Mouse (Mus musculus): ENCODE results near the gene Prex1. TPM values are rescaled to one million over a fixed set of nuclear protein-coding genes. Genes with fewer than 3 reads are reported as not detected.
"Not testable (repeated sequence)": the region's sequence is repeated elsewhere in the genome, so short reads cannot be mapped to it uniquely, and the experiment has no call there.

Gene Prex1
- 38.8 and 43.9 TPM in 2 replicates for polyA plus RNA-seq (2015; fragmentation: Nextera tagmentation; extraction: Ambion mirVana)

- ATAC-seq (replicated peaks), result peak; percentile 86
- WGBS, result under 1% methylated on average over 67 of the region's 69 CpGs
- Histone ChIP-seq H3K27me3 (no peaks in the 10 kb centered on the region), H3K4me1 (peaks cover 32% of the 10 kb centered on the region), H3K4me2 (replicated peaks) (peak within 1 kb of the TSS; percentile 85), H3K9me3 (no peaks in the 10 kb centered on the region), H3K4me3 (peak within 1 kb of the TSS; percentile 82), H3K27ac (replicated peaks) (peak within 1 kb of the TSS; percentile 82), H3K36me3 (no peaks in the 10 kb centered on the region), H3K9ac (replicated peaks) (peak within 1 kb of the TSS; percentile 75)
Measured at GRCm38 (mm10) chr2:166713690-166714426, at the start of gene Prex1. Gene Prex1 (minus strand): TSS chr2:166713832.

- Histone ChIP-seq H3K27ac (replicated peaks) (no peak overlapping the region), H3K4me2 (replicated peaks) (no peak overlapping the region), H3K27me3 (no peaks in the 10 kb centered on the region), H3K4me1 (no peaks in the 10 kb centered on the region), H3K9me3 (no peaks in the 10 kb centered on the region), H3K4me3 (no peak overlapping the region), H3K9ac (replicated peaks) (no peak overlapping the region), H3K36me3 (no peaks in the 10 kb centered on the region)
- no peak for ATAC-seq (replicated peaks)
- 30% methylated on average over 3 of the region's 3 CpGs for WGBS
Measured at GRCm38 (mm10) chr2:166757969-166758368, 44.3 kb upstream of the Prex1 start.

- no peak overlapping the region for H3K27ac ChIP-seq (replicated peaks)
- no peak overlapping the region for H3K4me2 ChIP-seq (replicated peaks)
- H3K36me3 ChIP-seq, result no peaks in the 10 kb centered on the region
- no peaks in the 10 kb centered on the region for H3K27me3 ChIP-seq
- no peak overlapping the region for H3K4me3 ChIP-seq
- H3K4me1 ChIP-seq, result no peaks in the 10 kb centered on the region
- 93% methylated on average over 7 of the region's 7 CpGs for WGBS
- ATAC-seq (replicated peaks), result no peak
- H3K9me3 ChIP-seq, result no peaks in the 10 kb centered on the region
- no peak overlapping the region for H3K9ac ChIP-seq (replicated peaks)
Measured at GRCm38 (mm10) chr2:166754760-166755159, 41.1 kb upstream of the Prex1 start.

GRCm38 (mm10) chr2:166754194-166754593, 40.6 kb upstream of the Prex1 start:
- Histone ChIP-seq H3K9ac (replicated peaks) (no peak overlapping the region), H3K4me1 (no peaks in the 10 kb centered on the region), H3K36me3 (no peaks in the 10 kb centered on the region), H3K4me2 (replicated peaks) (no peak overlapping the region), H3K4me3 (no peak overlapping the region), H3K9me3 (no peaks in the 10 kb centered on the region), H3K27me3 (no peaks in the 10 kb centered on the region), H3K27ac (replicated peaks) (no peak overlapping the region)
- no peak for ATAC-seq (replicated peaks)
- 81% methylated on average over 4 of the region's 4 CpGs for WGBS

- Histone ChIP-seq H3K9me3 (no peaks in the 10 kb centered on the region), H3K4me2 (replicated peaks) (no peak overlapping the region), H3K4me1 (no peaks in the 10 kb centered on the region), H3K4me3 (no peak overlapping the region), H3K9ac (replicated peaks) (no peak overlapping the region), H3K36me3 (no peaks in the 10 kb centered on the region), H3K27ac (replicated peaks) (no peak overlapping the region), H3K27me3 (no peaks in the 10 kb centered on the region)
- 96% methylated on average over 6 of the region's 6 CpGs for WGBS
- no peak for ATAC-seq (replicated peaks)
Measured at GRCm38 (mm10) chr2:166750620-166751191, 37.1 kb upstream of the Prex1 start.

GRCm38 (mm10) chr2:166746261-166746913, 32.8 kb upstream of the Prex1 start:
- H3K9ac ChIP-seq (replicated peaks); H3K27ac ChIP-seq (replicated peaks); H3K4me3 ChIP-seq; H3K27me3 ChIP-seq; H3K9me3 ChIP-seq; H3K36me3 ChIP-seq; H3K4me1 ChIP-seq; ATAC-seq (replicated peaks); H3K4me2 ChIP-seq (replicated peaks): not testable (repeated sequence)
- WGBS, result 51% methylated on average over 14 of the region's 14 CpGs

- no peak overlapping the region for H3K4me3 ChIP-seq
- WGBS, result 88% methylated on average over 9 of the region's 9 CpGs
- no peak for ATAC-seq (replicated peaks)
Measured at GRCm38 (mm10) chr2:166745849-166746248, 32.2 kb upstream of the Prex1 start.

GRCm38 (mm10) chr2:166744433-166744832, 30.8 kb upstream of the Prex1 start:
- Histone ChIP-seq H3K9ac (replicated peaks) (no peak overlapping the region), H3K4me1 (no peaks in the 10 kb centered on the region), H3K36me3 (no peaks in the 10 kb centered on the region), H3K4me2 (replicated peaks) (no peak overlapping the region), H3K27ac (replicated peaks) (no peak overlapping the region), H3K27me3 (no peaks in the 10 kb centered on the region), H3K9me3 (no peaks in the 10 kb centered on the region), H3K4me3 (no peak overlapping the region)
- no peak for ATAC-seq (replicated peaks)
- WGBS, result 82% methylated on average over 7 of the region's 7 CpGs

More at GRCm38 (mm10) chr2:166745849-166746248, 32.2 kb upstream of the Prex1 start:
- no peaks in the 10 kb centered on the region for H3K4me1 ChIP-seq
- no peaks in the 10 kb centered on the region for H3K9me3 ChIP-seq
- no peak overlapping the region for H3K27ac ChIP-seq (replicated peaks)
- H3K9ac ChIP-seq (replicated peaks), result no peak overlapping the region
- H3K36me3 ChIP-seq, result no peaks in the 10 kb centered on the region
- H3K4me2 ChIP-seq (replicated peaks), result no peak overlapping the region
- no peaks in the 10 kb centered on the region for H3K27me3 ChIP-seq

GRCm38 (mm10) chr2:166743504-166743903, 29.9 kb upstream of the Prex1 start:
- Histone ChIP-seq H3K36me3 (no peaks in the 10 kb centered on the region), H3K4me3 (no peak overlapping the region), H3K27ac (replicated peaks) (no peak overlapping the region), H3K4me2 (replicated peaks) (no peak overlapping the region), H3K27me3 (no peaks in the 10 kb centered on the region), H3K9me3 (no peaks in the 10 kb centered on the region), H3K9ac (replicated peaks) (no peak overlapping the region), H3K4me1 (no peaks in the 10 kb centered on the region)
- 39% methylated on average over 4 of the region's 4 CpGs for WGBS
- no peak for ATAC-seq (replicated peaks)

- 88% methylated on average over 6 of the region's 6 CpGs for WGBS
- H3K9ac ChIP-seq (replicated peaks), result no peak overlapping the region
Measured at GRCm38 (mm10) chr2:166741445-166741844, 27.8 kb upstream of the Prex1 start.

GRCm38 (mm10) chr2:166740396-166740795, 26.8 kb upstream of the Prex1 start:
- no peaks in the 10 kb centered on the region for H3K36me3 ChIP-seq
- H3K9ac ChIP-seq (replicated peaks), result no peak overlapping the region
- H3K9me3 ChIP-seq, result no peaks in the 10 kb centered on the region
- no peaks in the 10 kb centered on the region for H3K27me3 ChIP-seq
- H3K27ac ChIP-seq (replicated peaks), result no peak overlapping the region
- H3K4me2 ChIP-seq (replicated peaks), result no peak overlapping the region
- no peak overlapping the region for H3K4me3 ChIP-seq
- ATAC-seq (replicated peaks), result no peak
- peaks cover 5% of the 10 kb centered on the region for H3K4me1 ChIP-seq
- 87% methylated on average over 6 of the region's 6 CpGs for WGBS

More at GRCm38 (mm10) chr2:166741445-166741844, 27.8 kb upstream of the Prex1 start:
- Histone ChIP-seq H3K27ac (replicated peaks) (no peak overlapping the region), H3K27me3 (no peaks in the 10 kb centered on the region), H3K4me1 (no peaks in the 10 kb centered on the region), H3K4me2 (replicated peaks) (no peak overlapping the region), H3K9me3 (no peaks in the 10 kb centered on the region), H3K36me3 (no peaks in the 10 kb centered on the region), H3K4me3 (no peak overlapping the region)
- no peak for ATAC-seq (replicated peaks)

GRCm38 (mm10) chr2:166737307-166737706, 23.7 kb upstream of the Prex1 start:
- H3K9me3 ChIP-seq, result no peaks in the 10 kb centered on the region
- H3K36me3 ChIP-seq, result no peaks in the 10 kb centered on the region
- H3K9ac ChIP-seq (replicated peaks), result no peak overlapping the region
- H3K4me3 ChIP-seq, result no peak overlapping the region
- 64% methylated on average over 7 of the region's 7 CpGs for WGBS
- no peak overlapping the region for H3K27ac ChIP-seq (replicated peaks)
- no peak overlapping the region for H3K4me2 ChIP-seq (replicated peaks)
- no peak for ATAC-seq (replicated peaks)
- H3K27me3 ChIP-seq, result no peaks in the 10 kb centered on the region
- H3K4me1 ChIP-seq, result peaks cover 7% of the 10 kb centered on the region
